Mouse (Mus musculus) G1E (cell line): ENCODE results near the gene Gm49366. TPM values are rescaled to one million over a fixed set of nuclear protein-coding genes. Genes with fewer than 3 reads are reported as not detected.
"Not testable (repeated sequence)": the region's sequence is repeated elsewhere in the genome, so short reads cannot be mapped to it uniquely, and the experiment has no call there.

Experiments
- ATAC-seq: 2 replicates; pipeline ENCODE4 v1.8.0; 2016; ENCODE audit warnings: mild to moderate bottlenecking; ENCODE audit not compliant: insufficient number of reproducible peaks, poor library complexity, low FRiP score, severe bottlenecking; ENCODE audit errors: extremely low read depth
- DNase-seq: peaks from one replicate; pipeline ENCODE4 v3.0.0; 2012; ENCODE audit warnings: low spot score
- H3K27me3 ChIP-seq: 2 replicates; pipeline ENCODE4 v1.6.1; 2012; ENCODE audit warnings: mild to moderate bottlenecking, low read length, inconsistent platforms; ENCODE audit not compliant: insufficient read depth
- H3K36me3 ChIP-seq: replicated peaks from 2 replicates; pipeline ENCODE3; 2012; ENCODE audit warnings: mild to moderate bottlenecking, inconsistent platforms
- H3K4me1 ChIP-seq: 2 replicates; pipeline ENCODE4 v1.6.1; 2012; ENCODE audit warnings: low read depth, low read length, inconsistent platforms, mixed read lengths; ENCODE audit not compliant: insufficient read depth
- H3K4me3 ChIP-seq: 2 replicates; pipeline ENCODE4 v1.5.1; 2012; ENCODE audit warnings: low read depth, mild to moderate bottlenecking, inconsistent platforms, low read length, moderate library complexity, mixed read lengths
- H3K9me3 ChIP-seq: replicated peaks from 2 replicates; pipeline ENCODE4 v1.6.1; 2012; ENCODE audit warnings: inconsistent platforms
- CTCF ChIP-seq: IDR thresholded peaks from 2 replicates; pipeline ENCODE4 v1.5.1; 2012; ENCODE audit warnings: low read depth, low read length, inconsistent platforms, mixed read lengths
- GATA1 ChIP-seq: IDR thresholded peaks from 2 replicates; pipeline ENCODE4 v1.6.1; 2012; ENCODE audit warnings: borderline replicate concordance, low read length, inconsistent platforms, mixed read lengths
- GATA2 ChIP-seq: IDR thresholded peaks from 2 replicates; pipeline ENCODE4 v1.6.1; 2012; ENCODE audit warnings: low read depth, low read length, inconsistent platforms, borderline replicate concordance
- POLR2AphosphoS5 ChIP-seq: IDR thresholded peaks from 2 replicates; pipeline ENCODE4 v1.6.1; 2012; ENCODE audit warnings: low read depth, low read length, inconsistent platforms; ENCODE audit not compliant: insufficient replicate concordance
- TAL1 ChIP-seq: conservative IDR thresholded peaks from 2 replicates; pipeline ENCODE4 v1.6.1; 2012; ENCODE audit warnings: low read depth, low read length, inconsistent platforms, mixed read lengths
- polyA plus RNA-seq: library from polyadenylated mRNA; stranded (reverse); fragments of >175 nt; gene quantifications from 2 replicates; pipeline ENCODE4 v1.2.3, GENCODE M21; 2012
- total RNA-seq, 2 experiments: library from RNA; stranded (forward) in 1 of 2; stranded (reverse) in 1 of 2; fragments of 200-1000 nt in 1 of 2; fragments of >200 nt in 1 of 2; fragmentation: Nextera tagmentation in 1 of 2; gene quantifications; 2 replicates each; pipeline ENCODE4 v1.2.3; 2014 to 2017

Gm49366 gene
- total and polyA plus RNA-seq, 3 experiments = not detected

- DNase-seq (no peak), ATAC-seq (no peak)
- no peaks in the 10 kb centered on the region for H3K36me3 ChIP-seq
- peaks cover 4% of the 10 kb centered on the region for H3K9me3 ChIP-seq
- H3K27me3 ChIP-seq = peaks cover 42% of the 10 kb centered on the region
- no peak for TF ChIP-seq GATA2
- no peak for TF ChIP-seq GATA1
- TF ChIP-seq CTCF = no peak
- no peak for TF ChIP-seq POLR2AphosphoS5
- TF ChIP-seq TAL1 = no peak
- no peak overlapping the region for H3K4me3 ChIP-seq
- H3K4me1 ChIP-seq = peaks cover 10% of the 10 kb centered on the region
Observed at GRCm38 (mm10) chr12:84013701-84014100, 25.0 kb upstream of the Gm49366 start.

GRCm38 (mm10) chr12:84020528-84020927 is 18.2 kb upstream of the Gm49366 start:
- H3K4me1 ChIP-seq, DNase-seq, H3K4me3 ChIP-seq, H3K9me3 ChIP-seq, ATAC-seq, H3K36me3 ChIP-seq: not testable (repeated sequence)
- peaks cover 29% of the 10 kb centered on the region for H3K27me3 ChIP-seq

GRCm38 (mm10) chr12:84022266-84022665 is 16.5 kb upstream of the Gm49366 start:
- H3K4me3 ChIP-seq, H3K36me3 ChIP-seq, H3K4me1 ChIP-seq, DNase-seq, ATAC-seq, H3K9me3 ChIP-seq: not testable (repeated sequence)
- peaks cover 36% of the 10 kb centered on the region for H3K27me3 ChIP-seq

- ATAC-seq (no peak), DNase-seq (no peak)
- Histone ChIP-seq H3K27me3 (peaks cover 39% of the 10 kb centered on the region), H3K9me3 (no peaks in the 10 kb centered on the region), H3K4me1 (peaks cover 5% of the 10 kb centered on the region; the same call in 1 of the 2 replicates), H3K4me3 (no peak overlapping the region), H3K36me3 (no peaks in the 10 kb centered on the region)
- TF ChIP-seq POLR2AphosphoS5 (no peak), GATA2 (no peak), CTCF (no peak), GATA1 (no peak), TAL1 (no peak)
Observed at GRCm38 (mm10) chr12:84023052-84023745, 15.5 kb upstream of the Gm49366 start.

DNA sequence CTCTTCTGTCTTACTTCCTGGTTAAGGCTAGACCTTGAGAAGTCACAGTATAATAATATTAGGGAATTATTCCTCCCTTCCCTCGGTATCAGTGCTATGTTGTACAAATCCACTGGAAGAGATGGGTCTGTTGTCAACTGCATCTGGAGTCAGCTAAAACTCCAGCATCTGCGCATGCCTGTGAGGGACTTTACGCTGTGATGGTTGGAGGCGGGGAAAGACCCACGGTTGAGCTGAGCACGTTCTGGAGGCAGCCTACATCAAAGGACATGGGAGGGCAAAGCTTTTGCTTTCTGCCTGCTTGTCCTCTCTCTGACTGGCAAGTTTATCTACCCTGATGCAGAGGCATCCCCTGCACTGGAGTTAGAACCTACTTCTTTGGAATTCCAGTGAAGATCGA is 12.8 kb upstream of the Gm49366 start:
- DNase-seq (no peak), ATAC-seq (no peak)
- TF ChIP-seq CTCF = no peak
- no peak for TF ChIP-seq POLR2AphosphoS5
- no peak for TF ChIP-seq GATA1
- TF ChIP-seq GATA2 = no peak
- no peak for TF ChIP-seq TAL1
- Histone ChIP-seq H3K36me3 (no peaks in the 10 kb centered on the region), H3K4me3 (no peak overlapping the region), H3K4me1 (peaks cover 9% of the 10 kb centered on the region), H3K9me3 (no peaks in the 10 kb centered on the region), H3K27me3 (peaks cover 23% of the 10 kb centered on the region)

- peaks cover 27% of the 10 kb centered on the region for H3K4me1 ChIP-seq
- H3K36me3 ChIP-seq, ATAC-seq, H3K4me3 ChIP-seq, DNase-seq, H3K9me3 ChIP-seq: not testable (repeated sequence)
- H3K27me3 ChIP-seq = peaks cover 20% of the 10 kb centered on the region
Observed at GRCm38 (mm10) chr12:84028328-84028727, 10.4 kb upstream of the Gm49366 start.

GRCm38 (mm10) chr12:84029043-84029442 is 9.7 kb upstream of the Gm49366 start:
- not testable (repeated sequence) for DNase-seq, ATAC-seq, H3K4me3 ChIP-seq, H3K36me3 ChIP-seq, H3K9me3 ChIP-seq
- peaks cover 20% of the 10 kb centered on the region for H3K27me3 ChIP-seq
- peaks cover 33% of the 10 kb centered on the region for H3K4me1 ChIP-seq
